Mouse (Mus musculus) bone marrow macrophage, adult 2 months (primary cell): ENCODE measurements around the gene Pitpnm3. TPM values are rescaled to one million over a fixed set of nuclear protein-coding genes. Genes with fewer than 3 reads are reported as not detected.
A peak's percentile ranks its signal among the peaks of the same experiment; 100 is the strongest.

Experiments
- H3K27ac ChIP-seq: 2 replicates; pipeline ENCODE4 v1.5.1; 2012; ENCODE audit warnings: low read depth, low read length; ENCODE audit not compliant: insufficient read depth
- H3K4me1 ChIP-seq: 2 replicates; pipeline ENCODE4 v1.6.1; 2012; ENCODE audit warnings: low read length; ENCODE audit not compliant: control insufficient read depth, insufficient read depth
- H3K4me3 ChIP-seq: 2 replicates; pipeline ENCODE4 v1.5.1; 2012; ENCODE audit warnings: mild to moderate bottlenecking, low read length, moderate library complexity; ENCODE audit not compliant: insufficient read depth
- CTCF ChIP-seq: IDR thresholded peaks from 2 replicates; pipeline ENCODE4 v1.5.1; 2012; ENCODE audit warnings: low read depth, mild to moderate bottlenecking, low read length, moderate library complexity
- POLR2A ChIP-seq: IDR thresholded peaks from 2 replicates; pipeline ENCODE4 v1.6.1; 2012; ENCODE audit warnings: mild to moderate bottlenecking, low read depth, low read length, borderline replicate concordance
- polyA plus RNA-seq: library from polyadenylated mRNA; stranded (reverse); fragments of >200 nt; gene quantifications from 2 replicates; pipeline ENCODE4 v1.2.4, GENCODE M21; 2012; ENCODE audit not compliant: missing spikeins, insufficient read depth, insufficient read length

Gene Pitpnm3
- polyA plus RNA-seq, 1 experiment: not detected

DNA sequence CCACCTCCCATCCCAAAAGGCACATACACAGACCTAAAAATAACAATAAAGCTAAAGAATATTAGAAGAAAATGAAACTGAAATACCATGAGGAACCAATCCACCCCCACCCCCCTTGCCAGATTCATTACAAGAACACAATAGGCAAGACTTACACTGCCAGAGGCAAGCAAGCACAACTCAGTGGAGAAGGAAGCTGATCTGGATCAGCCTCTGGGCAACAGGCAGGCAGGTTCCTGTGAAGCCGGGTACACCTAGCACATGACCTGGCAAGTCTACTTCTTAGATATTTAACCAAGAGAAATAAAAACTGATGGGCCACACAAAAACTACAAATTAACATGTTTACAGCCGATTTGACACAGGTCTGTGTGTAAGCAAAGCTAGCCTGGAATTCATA is 27.6 kb upstream of the Pitpnm3 start:
- TF ChIP-seq CTCF (no peak), POLR2A (no peak)
- Histone ChIP-seq H3K27ac (no peak overlapping the region), H3K4me3 (no peak overlapping the region), H3K4me1 (no peaks in the 10 kb centered on the region)

DNA sequence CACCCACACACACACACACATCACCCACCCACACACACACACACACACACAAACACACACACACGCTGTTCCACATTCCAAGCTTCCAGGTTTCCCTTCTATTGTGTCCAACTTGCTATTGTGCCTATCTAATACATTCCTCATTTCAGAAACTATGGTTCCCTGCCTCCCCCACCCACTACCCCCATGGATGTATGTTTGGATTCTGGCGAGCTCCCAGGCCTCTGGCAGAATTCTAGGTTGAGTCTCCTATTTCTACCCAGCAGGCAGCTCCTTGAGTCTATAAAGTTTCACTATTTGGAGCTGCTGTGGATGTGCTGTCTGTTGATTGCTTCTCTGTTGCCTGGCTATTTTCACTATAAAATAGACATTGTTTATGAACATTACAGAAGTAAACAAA is 21.0 kb upstream of the Pitpnm3 start:
- Histone ChIP-seq H3K4me3 (no peak overlapping the region), H3K4me1 (no peaks in the 10 kb centered on the region), H3K27ac (no peak overlapping the region)
- TF ChIP-seq CTCF (no peak), POLR2A (no peak)

DNA sequence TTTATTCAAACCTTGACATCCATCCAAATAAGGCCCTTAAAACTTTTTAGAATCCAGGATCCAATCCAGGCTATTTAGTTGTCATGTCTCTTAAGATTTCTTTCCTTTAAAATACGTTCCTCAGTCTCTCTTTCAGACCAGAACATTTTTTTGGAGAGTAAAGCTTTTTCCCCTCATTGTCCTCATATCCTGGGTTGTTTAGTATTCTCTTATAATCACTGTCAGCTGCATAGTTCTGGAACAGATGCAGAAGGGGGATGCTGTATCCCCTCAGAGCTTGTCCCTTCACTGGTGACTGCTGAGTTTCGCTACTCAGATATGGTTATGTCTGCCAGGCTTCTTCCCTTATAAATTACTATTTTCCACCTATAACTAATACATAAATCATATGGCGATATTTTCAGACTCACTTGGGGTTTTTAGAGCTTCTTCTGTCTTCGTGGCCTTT is 20.4 kb upstream of the Pitpnm3 start:
- H3K4me3 ChIP-seq: no peak overlapping the region
- H3K27ac ChIP-seq: no peak overlapping the region
- no peak for TF ChIP-seq POLR2A
- TF ChIP-seq CTCF: no peak

DNA sequence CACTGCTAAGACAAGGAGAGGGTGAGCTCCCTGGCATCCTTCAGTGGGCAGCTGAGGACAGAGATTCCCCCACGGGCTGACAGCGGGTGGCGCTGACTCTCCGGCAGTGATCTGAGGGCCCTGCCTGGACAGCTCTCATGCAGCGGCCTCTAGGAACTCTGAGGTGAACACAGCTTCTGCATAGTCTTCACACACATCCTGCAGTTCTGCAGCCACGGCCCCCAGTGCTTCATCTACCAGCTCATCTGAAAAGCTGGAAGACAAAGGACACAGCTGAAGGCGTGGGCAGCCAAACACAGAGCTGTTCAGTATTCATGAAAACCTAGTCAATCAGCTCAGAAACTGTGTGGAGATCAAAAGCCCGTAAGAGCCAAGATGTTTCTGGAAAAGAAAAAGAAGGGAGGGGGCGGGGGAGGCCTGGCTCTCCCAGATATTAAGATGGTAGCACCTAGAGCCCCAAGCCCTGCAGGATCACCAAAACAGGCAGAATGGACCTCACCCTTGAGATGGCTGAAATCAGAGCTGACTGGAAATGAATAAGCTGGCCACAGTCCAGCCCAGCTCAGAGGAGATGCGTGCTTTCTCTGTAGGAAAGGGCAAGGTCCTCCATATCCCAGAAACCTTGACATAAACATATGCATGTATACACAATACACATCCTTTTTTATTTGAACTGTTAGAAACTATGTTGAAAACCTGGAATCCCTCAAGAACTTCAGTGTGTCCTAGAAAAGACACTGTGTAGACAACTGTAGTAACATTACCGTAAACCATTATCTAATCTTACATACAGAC is 19.8 kb upstream of the Pitpnm3 start:
- no peak overlapping the region for H3K27ac ChIP-seq
- H3K4me3 ChIP-seq: no peak overlapping the region
- H3K4me1 ChIP-seq: no peaks in the 10 kb centered on the region
- TF ChIP-seq POLR2A (no peak), CTCF (no peak)

More for the DNA sequence above, 20.4 kb upstream of the Pitpnm3 start:
- no peaks in the 10 kb centered on the region for H3K4me1 ChIP-seq

DNA sequence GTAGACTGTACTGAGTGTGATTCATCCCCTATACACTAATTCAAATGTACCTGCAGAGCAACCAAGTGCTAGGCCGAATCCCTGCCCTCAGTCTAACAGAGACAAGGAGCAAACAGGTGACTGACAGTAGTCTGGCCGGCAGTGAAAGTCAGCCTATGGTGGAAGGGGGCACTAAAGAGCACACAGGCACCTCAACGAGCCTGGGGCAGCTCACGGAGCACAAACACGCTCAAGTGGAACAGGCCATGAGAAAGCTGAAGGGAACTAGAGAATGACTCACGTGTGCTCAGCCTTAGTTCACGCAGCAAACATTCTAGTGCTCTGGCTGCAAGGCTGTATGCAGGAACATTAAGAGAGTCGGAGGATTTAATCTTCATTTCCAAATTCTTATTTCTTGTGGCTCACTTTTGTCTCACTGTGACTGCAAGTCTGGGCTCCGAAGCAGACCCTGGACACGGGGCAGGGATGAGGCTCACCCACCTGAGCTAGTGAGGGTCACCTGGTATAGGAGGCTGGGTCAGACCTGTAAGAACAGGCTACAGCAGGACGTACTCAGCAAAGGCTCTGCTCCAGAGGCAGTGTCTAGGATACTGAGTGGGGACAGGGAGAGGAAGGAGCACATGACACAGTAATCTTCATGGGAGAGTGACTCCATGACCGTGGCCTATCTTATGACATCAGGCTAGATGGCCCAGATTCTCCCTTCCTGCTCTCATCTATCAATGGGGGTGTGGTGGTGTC is 17.7 kb upstream of the Pitpnm3 start:
- Histone ChIP-seq H3K4me1 (no peaks in the 10 kb centered on the region), H3K4me3 (no peak overlapping the region), H3K27ac (no peak overlapping the region)
- TF ChIP-seq CTCF (no peak), POLR2A (no peak)

DNA sequence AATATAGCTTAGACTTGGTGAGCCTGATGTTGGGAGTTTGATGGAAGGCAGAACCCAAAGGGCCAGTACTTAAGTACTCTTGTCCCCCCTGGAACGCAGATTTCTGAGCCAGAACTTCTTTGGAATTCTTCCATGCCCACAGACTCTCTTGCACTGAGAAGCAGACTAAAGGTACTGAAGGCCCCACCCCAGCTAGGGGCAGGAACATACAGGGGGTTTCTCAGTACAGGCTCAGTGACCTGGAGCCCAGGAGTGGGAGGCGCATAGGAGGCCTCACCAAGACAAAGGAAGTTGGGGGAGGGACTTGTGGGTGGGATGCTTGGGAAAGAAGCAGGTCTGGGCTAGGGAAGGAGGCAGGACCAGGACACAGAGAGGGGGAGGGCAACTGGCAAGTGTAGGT is 15.5 kb upstream of the Pitpnm3 start:
- TF ChIP-seq POLR2A: no peak
- no peak for TF ChIP-seq CTCF
- H3K27ac ChIP-seq: no peak overlapping the region
- no peak overlapping the region for H3K4me3 ChIP-seq
- H3K4me1 ChIP-seq: no peaks in the 10 kb centered on the region

DNA sequence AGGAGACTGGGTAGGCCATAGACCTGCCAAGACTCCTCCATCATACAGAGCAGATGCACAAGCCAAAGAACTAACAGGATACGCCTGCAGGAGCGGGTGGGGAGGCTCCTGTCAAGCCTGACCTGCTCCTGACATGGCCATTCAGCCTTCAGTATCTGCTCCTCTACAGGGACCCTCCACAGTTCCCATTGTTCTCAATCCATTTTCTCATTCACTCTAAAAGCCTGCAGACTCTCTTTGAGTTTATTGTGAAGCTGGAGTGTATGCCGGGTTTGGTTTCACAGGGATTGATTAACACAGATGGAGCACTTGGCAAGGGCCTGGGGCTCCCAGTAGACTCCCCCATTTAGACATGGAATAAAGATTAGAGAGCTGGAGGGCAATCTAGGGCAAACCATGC is 12.3 kb upstream of the Pitpnm3 start:
- Histone ChIP-seq H3K27ac (no peak overlapping the region), H3K4me3 (no peak overlapping the region), H3K4me1 (no peaks in the 10 kb centered on the region)
- TF ChIP-seq CTCF (no peak), POLR2A (no peak)

DNA sequence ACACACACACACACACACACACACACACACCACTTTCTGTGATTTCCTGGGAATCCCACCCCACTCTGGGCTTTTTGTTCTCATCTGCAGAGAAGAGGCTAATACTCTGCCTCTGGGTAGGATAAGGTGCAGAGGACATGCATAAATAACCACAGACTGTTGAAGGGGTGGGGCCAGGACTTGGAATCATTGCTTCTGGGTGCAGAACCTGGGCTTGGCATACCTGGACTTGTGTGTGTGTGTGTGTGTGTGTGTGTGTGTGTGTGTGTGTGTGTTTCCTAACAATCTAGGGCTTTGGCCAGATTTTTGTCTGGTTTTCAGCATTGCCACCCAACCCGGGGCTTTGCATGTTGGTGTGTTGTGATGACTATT is 10.3 kb upstream of the Pitpnm3 start:
- no peak overlapping the region for H3K27ac ChIP-seq
- TF ChIP-seq POLR2A (no peak), CTCF (no peak)
- H3K4me1 ChIP-seq: no peaks in the 10 kb centered on the region
- H3K4me3 ChIP-seq: no peak overlapping the region

DNA sequence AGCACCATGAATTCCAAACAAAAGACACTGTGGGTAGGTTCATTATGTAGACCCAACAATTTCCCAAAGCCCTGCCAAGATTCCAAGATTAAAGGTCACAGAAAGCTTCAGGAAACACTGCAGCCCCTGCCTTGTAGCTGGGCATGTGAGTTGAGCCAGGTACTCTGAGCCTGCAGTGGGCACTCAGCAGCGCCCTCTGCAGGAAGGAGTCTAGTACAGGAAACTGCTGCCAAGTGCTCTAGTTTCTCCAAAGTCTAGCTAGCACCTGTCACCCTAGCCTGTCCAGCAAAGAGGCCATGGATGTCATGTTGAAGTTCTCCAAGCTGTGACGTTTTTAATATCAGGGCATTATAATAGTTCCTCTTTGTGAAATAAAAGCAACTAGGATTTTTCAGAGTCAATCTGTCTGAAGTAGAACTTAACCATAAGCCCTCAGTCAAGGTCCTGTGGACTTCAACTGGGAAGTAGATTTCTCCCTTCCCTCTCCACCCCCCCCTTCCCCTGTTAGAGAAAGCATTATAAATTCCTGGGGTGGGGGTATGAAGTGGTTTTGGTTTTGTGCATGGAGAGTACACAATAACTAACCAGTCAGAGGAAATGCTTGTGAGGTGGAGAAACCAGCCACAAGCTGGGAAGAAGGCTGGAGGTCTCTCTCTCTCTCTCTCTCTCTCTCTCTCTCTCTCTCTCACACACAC is 9.8 kb upstream of the Pitpnm3 start:
- Histone ChIP-seq H3K4me3 (no peak overlapping the region), H3K4me1 (no peaks in the 10 kb centered on the region), H3K27ac (no peak overlapping the region)
- TF ChIP-seq CTCF: peak; percentile 22; the same call in 1 of the 2 replicates
- TF ChIP-seq POLR2A: no peak
